Mouse (Mus musculus): ENCODE measurements around the gene Fat4. TPM values are rescaled to one million over a fixed set of nuclear protein-coding genes. Genes with fewer than 3 reads are reported as not detected.

Gene Fat4
- polyA plus RNA-seq, 2 experiments from 2014 or later: not detected

DNA sequence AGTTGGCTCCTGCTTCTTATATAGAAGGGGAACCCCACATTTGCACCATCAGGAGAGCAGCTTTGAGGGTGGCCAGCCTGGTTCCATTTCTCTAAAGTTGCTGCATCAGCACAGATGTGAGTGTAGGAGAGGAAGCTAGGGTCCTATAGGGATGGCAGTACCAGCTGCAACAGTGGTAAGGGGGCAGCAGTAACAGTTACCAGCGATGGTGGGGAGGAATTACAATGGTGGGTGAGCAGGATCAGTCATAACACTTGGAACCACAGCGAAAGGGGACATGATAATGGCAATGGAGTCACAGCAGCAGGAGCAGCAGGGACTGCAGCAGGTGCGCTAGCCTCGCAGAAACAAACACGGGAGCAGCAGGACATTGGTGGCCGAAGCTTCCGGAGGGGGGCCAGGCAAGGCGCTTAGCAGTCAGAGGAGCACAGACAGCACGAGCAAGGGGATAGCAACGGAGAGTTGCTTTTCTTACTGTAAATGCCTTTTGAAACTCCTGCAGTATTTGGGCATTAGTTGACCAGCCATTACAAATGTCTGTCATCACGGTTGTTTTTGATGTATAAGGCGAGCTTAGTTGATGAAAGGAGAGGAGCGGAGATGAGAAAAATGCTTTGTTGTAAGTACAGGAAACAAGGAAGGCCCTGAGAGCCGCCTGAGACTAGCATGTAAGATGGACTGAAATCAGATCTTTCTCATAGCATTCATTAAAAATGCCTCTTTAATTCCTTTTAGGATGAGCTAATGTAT, 21.1 kb downstream of the Fat4 start:
- no peak for ATAC-seq

DNA sequence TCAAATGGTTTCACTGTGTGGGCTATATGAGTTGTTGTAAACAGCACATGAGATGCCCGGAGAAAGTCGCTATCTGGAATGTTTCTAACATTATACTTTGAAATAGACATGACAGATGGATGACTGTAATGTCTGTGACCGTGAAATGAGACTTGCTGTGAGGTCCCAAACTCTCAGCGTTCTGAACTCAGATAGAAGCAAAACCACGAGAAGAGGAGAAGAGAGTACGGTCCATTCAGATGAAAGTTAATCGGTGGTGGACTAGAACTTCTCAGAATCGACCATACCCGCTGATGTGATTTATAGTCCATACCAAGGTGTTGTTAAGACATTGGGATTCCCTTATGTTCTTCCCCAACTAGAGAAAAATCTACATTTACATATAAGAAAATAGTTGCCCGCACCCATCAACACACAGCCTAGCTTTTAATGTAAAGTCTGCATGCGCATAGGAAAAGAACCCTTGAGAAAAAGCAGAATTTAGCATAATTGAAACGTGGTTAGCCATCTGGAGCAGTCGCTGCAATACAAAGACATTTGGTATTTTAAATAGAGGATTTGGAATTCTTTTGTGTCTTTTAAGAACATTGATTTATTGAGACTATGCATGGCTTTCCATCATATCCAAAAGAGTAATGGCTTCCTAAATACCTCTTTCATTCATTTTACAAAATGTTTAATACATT, 21.8 kb downstream of the Fat4 start:
- ATAC-seq: no peak

GRCm38 (mm10) chr3:38912768-38913487, 26.2 kb downstream of the Fat4 start:
- ATAC-seq: no peak

DNA sequence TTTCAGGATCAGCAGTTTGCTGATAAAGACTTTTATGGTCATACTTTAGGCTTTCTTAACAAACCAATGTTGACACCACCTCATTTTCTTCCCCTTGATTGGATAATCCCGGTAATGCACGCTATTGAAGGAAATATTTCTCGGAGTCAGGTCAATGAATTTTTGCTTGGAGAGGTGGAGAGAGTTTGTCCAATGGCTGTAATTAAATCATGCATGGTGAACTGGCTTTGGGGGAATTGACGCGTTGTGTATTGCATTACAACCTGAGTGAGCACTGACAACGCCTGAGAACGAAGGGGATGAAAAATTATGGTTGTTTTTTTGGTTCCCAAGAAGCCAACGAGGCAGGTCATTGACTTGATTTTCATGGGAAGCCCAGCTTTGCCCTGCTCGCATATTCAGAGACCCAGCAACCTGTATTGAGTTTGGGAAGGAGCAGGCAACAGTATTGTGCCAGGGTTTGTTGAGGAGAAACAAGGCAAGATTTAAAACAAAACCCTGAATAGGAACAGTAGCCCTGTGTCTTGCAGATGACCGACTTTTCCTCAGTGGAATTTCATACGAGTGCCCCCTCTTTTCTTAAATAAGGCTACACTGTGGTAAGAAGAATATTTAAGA, 26.9 kb downstream of the Fat4 start:
- no peak for ATAC-seq

GRCm38 (mm10) chr3:38918926-38919325, 32.2 kb downstream of the Fat4 start:
- no peak for ATAC-seq

DNA sequence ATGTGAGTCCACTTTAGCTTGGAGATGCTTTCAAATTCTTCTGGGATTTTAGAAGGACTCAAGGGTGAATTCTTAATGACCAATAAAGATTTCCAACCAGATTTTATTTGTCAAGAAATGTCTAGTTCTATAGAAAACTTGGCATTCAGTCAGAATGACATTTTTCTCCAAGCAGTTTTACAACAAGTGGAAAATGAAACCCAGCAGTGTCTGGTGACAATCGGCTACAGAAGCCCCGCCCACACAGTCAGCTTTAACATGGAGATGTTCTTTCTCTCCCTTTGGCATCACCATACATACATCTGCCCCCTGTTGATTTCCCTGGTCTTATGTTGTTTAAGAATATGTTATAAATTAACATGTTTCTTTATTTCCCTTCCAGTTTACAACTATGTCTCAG, 34.3 kb downstream of the Fat4 start:
- ATAC-seq: no peak

DNA sequence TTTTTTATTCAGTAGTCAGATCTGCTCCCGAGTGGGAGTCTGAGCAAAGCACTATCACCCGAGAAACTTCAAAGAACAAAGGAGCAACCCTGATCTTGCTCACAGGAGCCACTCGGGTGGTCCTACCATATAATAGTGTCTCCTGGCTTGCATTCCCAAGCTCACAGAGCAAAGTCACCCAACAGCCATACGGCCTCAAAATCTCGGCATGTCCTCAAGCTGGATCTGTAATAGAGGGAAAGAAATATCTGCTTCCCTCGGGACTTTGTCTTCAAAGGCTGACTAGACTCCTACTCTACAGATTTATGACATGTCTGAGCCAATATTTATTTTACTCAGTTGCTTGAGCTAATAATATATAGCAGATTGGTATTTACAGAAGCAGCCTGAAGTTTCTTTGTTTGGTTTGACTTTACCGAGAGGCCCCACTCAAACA, 36.5 kb downstream of the Fat4 start:
- no peak for ATAC-seq

DNA sequence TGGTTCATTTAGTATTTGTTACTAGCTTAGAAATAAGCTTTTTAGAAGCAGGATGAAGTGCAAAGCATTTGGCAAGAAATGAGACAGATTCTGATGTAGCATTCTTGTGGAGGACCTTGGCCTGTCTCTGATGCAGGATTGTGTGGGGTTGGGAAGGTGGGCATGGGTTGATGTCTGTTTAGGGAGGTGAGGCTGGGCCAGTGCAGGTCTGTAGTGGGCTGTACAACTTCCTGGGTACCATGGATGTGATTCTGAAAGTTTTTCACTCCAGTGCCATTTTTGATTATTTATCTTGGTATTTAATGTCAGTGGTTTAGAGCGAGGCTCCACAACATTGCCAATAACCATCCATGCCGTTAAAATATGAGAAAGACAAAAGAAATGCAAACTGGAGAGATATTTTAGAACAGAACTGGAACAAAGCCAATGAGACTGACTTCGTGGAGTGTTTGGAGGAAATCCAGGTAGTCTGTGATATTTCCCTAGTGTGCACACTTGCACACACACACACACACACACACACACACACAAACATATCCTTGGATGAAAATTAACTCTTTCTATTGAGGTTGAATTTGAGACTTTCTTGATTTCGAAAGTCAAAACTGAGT, 41.4 kb downstream of the Fat4 start:
- ATAC-seq: no peak

DNA sequence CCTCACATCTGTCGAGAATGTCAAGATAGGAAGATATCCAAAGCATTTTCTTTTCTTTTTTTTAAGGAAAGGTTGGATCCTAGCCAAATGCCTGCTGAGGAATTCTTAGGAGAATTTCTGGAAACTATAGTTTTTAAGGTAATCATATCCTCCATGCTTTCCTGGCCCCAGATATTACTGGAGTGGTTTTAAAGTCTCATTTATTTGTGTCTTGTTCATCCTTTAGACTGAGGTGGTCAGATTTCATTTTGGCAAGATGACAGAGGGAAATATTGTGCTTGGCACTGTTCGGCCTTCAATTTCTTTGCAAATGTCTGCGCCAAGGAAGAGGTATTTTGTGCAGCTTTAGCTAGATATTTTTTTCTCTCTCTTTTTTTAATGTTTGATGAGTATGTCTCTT, 42.0 kb downstream of the Fat4 start:
- ATAC-seq: no peak

DNA sequence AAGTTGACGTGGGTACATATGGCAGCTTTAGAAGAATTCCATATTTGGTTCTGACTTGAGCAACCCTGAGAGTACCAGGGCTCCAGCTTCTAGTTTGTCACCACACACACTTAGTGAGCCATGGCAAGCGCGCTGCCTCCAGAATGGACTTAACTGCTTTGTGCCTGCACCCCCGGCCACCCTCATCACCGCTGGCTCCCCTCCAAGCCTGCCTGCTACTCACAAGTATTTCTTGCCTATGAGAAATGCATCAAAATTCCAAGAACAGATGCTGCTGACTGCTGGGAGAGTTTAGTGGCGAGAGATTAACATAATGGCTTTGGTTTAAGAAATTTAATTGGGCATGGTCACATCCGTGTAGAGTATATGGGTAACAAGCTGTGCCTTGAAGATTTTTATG, 48.0 kb downstream of the Fat4 start:
- no peak for ATAC-seq

DNA sequence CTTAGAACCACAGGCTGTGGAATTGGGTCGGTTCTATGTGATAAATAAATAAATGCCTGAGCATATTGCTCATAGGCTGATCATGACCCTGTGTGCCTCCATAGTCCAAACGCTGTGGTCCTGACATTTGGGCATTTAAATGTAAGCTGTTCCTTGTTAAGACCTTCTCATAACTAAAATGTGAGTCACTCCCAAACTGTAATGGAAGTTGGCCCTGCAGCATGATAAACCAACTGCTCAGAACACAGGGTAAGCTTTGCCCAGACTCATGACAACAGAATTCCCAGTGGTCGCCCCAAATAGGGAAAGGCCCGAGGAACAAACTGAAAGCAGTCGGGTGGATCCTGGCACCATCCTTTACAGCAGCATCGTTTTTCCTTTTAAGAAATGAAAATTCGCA, 49.7 kb downstream of the Fat4 start:
- ATAC-seq: no peak

DNA sequence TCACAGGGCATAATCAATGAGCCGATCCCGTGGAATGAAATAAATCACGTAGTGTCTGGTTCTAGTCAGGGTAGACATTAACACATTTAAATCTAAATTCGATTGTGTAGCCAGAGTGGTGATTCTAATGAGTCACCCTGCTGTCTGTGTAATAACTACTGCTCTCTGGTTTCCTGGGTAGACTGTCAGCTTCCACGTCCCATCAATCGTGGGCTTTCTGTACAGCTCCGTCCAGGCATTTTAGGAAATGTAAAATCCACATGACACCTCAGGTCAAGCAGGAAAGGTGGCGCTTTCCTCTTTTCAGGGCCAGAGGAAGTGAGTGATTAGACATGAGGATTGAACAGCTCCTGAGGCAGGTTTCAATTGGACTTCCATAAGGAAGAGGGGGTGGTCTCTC, 50.4 kb downstream of the Fat4 start:
- ATAC-seq: no peak

DNA sequence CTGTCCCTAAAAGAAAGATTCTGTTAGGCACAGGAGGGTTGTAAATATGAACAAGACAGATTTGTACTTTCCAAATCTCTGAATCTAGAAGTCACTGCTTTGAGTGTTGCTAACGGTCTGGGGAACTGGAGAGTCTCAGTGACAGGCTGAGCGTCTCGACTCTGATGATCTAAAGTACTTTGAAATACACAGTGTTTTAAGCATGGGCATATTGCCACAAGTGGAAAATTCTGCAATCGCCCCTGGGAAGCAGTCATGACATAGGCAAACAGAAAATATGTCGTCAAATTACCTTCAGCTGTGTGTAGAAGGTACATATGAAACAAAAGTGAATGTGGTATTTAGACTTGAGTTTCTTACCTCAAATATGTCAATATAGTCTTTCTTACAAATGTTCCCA, 51.4 kb downstream of the Fat4 start:
- no peak for ATAC-seq

- no peak for ATAC-seq
Measured at GRCm38 (mm10) chr3:38939573-38939972, 52.8 kb downstream of the Fat4 start.

DNA sequence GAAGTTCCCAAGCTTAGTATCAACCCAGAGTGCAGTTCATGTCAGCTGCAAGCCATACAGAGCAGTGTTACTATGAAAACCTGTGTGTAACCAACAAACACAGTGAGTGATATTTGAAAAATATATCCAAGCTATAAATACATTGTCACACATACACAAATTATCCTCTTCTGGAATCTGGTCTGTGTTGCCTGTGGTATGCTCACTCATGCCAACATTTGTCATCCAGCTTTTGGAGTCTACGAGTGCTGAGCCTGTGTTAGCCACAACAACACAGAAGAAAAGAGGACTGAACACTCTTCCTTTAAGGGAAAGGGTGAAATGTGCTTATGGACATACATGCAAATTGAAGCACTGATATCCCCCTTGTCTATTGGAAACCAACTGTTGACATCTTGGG, 53.6 kb downstream of the Fat4 start:
- no peak for ATAC-seq

DNA sequence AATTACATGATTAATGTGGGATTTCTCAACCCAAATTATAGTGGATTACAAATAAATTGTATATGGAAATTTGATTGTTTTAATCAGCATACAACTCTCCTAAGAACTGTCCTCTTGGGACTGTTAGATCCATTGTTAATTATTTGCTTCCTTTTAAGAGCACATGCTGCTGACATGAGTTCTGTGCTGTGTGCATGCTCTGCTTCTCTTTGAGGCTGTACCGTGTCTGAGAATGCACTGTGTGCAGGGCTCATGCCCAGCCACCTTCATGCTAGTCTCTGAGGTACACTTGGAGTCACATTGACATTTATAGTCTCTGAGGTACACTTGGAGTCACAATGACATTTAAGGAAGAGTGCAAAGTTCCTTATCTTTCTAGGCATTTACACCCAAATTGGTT, 58.4 kb downstream of the Fat4 start:
- ATAC-seq: no peak

- no peak for ATAC-seq
Measured at GRCm38 (mm10) chr3:38947706-38948105, 61.0 kb downstream of the Fat4 start.

- no peak for ATAC-seq
Measured at GRCm38 (mm10) chr3:38952602-38953001, 65.9 kb downstream of the Fat4 start.

- no peak for ATAC-seq
Measured at GRCm38 (mm10) chr3:38954196-38954595, 67.5 kb downstream of the Fat4 start.

- ATAC-seq: no peak
Measured at GRCm38 (mm10) chr3:38956012-38956648, 69.4 kb downstream of the Fat4 start.

DNA sequence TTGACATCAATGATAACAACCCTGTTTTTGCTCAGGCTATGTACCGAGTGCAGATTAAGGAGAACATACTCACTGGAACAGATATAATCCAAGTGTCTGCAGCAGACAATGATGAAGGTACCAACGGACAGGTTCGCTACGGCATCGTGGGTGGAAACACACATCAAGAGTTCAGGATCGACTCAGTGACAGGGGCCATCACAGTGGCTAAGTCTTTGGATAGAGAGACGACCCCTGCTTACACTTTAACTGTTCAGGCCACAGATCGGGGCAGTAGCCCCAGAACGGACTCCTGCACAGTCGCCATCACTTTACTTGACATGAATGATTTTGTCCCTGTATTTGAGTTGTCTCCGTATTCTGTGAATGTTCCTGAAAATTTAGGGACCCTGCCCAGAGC, 70.4 kb downstream of the Fat4 start:
- ATAC-seq: no peak

DNA sequence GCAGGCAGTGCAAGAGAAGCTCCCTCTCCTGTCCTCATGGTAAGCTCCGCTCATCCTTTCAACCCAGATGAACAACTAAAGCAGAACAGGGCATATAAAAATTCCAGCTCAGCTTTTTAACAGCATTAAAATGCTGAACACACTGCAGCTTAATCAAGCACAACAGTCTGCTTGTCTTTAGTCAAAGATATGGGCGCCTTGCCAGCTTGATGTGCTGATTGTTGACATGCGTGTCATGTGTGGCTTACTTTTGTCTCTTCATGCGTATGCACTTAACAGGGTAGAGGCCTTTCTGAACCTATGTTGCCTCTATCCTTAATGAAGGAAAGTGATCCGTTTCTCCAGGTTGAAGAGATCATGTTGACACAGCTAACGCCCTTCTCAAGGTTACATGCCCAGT, 75.6 kb downstream of the Fat4 start:
- no peak for ATAC-seq

Data from activated CD4-positive, CD25-positive, alpha-beta regulatory T cell, adult 4 months (primary cell).